Mouse (Mus musculus) heart, embryonic 12.5 days (tissue): Measurements from ENCODE around the gene Pip5k1b. TPM values are rescaled to one million over a fixed set of nuclear protein-coding genes. Genes with fewer than 3 reads are reported as not detected.
A peak's percentile ranks its signal among the peaks of the same experiment; 100 is the strongest.

Experiments
- ATAC-seq: fragments of 200-750 bp; cut with Nextera tagmentation; 2 replicates; pipeline ENCODE4 v1.8.0; 2017; ENCODE audit warnings: moderate TSS enrichment, moderate library complexity; ENCODE audit not compliant: insufficient number of reproducible peaks, low FRiP score
- H3K27ac ChIP-seq: fragments of 300-500 bp; sonication (generic); 2 replicates; pipeline ENCODE4 v1.5.1; 2016; ENCODE audit warnings: mild to moderate bottlenecking, moderate library complexity; ENCODE audit not compliant: poor library complexity, severe bottlenecking
- H3K27me3 ChIP-seq: fragments of 300-500 bp; sonication (generic); replicated peaks from 2 replicates; pipeline ENCODE4 v1.6.1; 2016; ENCODE audit warnings: mild to moderate bottlenecking, moderate library complexity
- H3K36me3 ChIP-seq: fragments of 300-500 bp; sonication (generic); 2 replicates; pipeline ENCODE4 v1.6.1; 2016; ENCODE audit warnings: mild to moderate bottlenecking, moderate library complexity
- H3K4me1 ChIP-seq: fragments of 300-500 bp; sonication (generic); replicated peaks from 2 replicates; pipeline ENCODE4 v1.6.1; 2016; ENCODE audit warnings: mild to moderate bottlenecking
- H3K4me2 ChIP-seq: fragments of 300-500 bp; sonication (generic); 2 replicates; pipeline ENCODE4 v1.6.1; 2016; ENCODE audit warnings: mild to moderate bottlenecking, moderate library complexity
- H3K4me3 ChIP-seq: fragments of 300-500 bp; sonication (generic); 2 replicates; pipeline ENCODE4 v1.5.1; 2016; ENCODE audit warnings: mild to moderate bottlenecking
- H3K9ac ChIP-seq: fragments of 300-500 bp; sonication (generic); 2 replicates; pipeline ENCODE4 v1.6.1; 2016; ENCODE audit warnings: mild to moderate bottlenecking, moderate library complexity
- H3K9me3 ChIP-seq: fragments of 300-500 bp; sonication (generic); replicated peaks from 2 replicates; pipeline ENCODE4 v1.6.1; 2016; ENCODE audit warnings: mild to moderate bottlenecking, moderate library complexity
- WGBS: fragments of 180-500 bp; shearing (Covaris S2); methylation state at CpG from one replicate; pipeline ENCODE4 v1.1.7; 2016; 5-methylcytosine and 5-hydroxymethylcytosine counted together
- polyA plus RNA-seq: library from polyadenylated mRNA; unstranded; fragments of >200 nt; fragmentation: Nextera tagmentation; extraction: Ambion mirVana; gene quantifications from 2 replicates; pipeline ENCODE4 v1.2.1, GENCODE M21; 2016

Pip5k1b gene
- polyA plus RNA-seq, 1 experiment from 2014 or later: 9.4 TPM

DNA sequence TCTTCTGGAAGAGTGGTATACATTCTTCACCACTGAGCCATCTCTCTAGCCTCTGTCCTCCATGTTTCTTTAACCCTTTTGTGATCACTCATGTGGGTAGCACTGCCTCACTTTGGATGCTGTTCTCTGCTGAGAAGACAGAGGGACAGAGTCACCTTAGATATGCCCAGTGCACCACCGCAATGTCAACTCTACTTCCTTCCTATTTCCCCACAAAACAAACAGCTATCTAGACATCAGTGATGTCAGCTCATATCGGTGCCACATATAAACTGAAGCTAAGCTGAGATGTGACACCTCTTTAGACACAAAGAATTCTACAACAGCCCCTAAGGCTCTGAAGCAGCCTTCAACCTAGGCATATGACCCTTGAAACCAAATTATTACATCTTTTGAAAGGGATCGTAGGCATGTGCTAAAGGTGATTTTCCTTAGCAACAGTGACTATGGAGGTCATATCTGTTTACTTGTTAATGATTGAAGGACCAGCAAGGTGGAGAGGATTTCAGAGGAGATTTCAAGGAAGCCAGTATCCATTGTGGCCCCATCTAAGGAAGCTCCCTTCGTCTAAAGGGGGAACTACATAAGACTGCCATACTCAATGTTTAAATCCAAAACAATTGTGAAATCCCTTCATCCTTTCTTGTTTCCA is 26.6 kb downstream of the Pip5k1b start:
- H3K36me3 ChIP-seq: no peaks in the 10 kb centered on the region
- H3K4me2 ChIP-seq: no peak overlapping the region
- no peak for ATAC-seq
- H3K4me1 ChIP-seq: peaks cover 28% of the 10 kb centered on the region
- H3K27ac ChIP-seq: no peak overlapping the region
- no peaks in the 10 kb centered on the region for H3K27me3 ChIP-seq
- no peak overlapping the region for H3K4me3 ChIP-seq
- 86% methylated on average over 4 of the region's 4 CpGs for WGBS
- H3K9me3 ChIP-seq: no peaks in the 10 kb centered on the region
- H3K9ac ChIP-seq: no peak overlapping the region

DNA sequence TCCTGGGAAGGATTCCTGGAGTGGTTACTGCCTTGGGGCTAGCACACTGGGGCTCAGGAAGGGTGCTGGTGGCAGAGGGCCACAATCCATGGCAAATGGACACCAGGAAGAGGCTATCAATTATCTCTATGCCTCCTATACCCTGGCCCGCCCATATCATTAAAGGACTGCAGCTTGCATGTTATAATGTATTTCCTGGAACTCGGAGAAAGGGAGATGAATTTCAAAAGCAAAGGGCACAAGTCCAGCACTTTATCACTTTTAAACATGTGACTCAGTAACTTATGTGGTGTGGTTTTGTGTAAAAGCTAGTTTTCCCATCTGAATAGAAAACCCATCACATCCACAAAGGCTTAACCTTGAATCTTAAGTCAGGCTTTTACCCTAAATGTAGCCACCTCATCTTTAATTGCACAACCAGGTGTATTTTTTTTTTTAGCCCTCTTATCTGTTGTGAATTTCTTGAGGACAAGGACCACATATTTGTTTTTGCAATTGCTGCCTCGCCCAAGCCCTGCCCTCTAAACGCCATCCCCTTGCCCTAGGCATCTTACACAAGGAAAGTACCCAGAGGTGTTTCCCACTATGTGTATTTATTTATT is 27.4 kb downstream of the Pip5k1b start:
- no peaks in the 10 kb centered on the region for H3K9me3 ChIP-seq
- H3K27me3 ChIP-seq: no peaks in the 10 kb centered on the region
- ATAC-seq: no peak
- H3K4me3 ChIP-seq: no peak overlapping the region
- peak overlapping the region; percentile 96 for H3K27ac ChIP-seq
- no peaks in the 10 kb centered on the region for H3K36me3 ChIP-seq
- H3K9ac ChIP-seq: no peak overlapping the region
- H3K4me2 ChIP-seq: no peak overlapping the region
- WGBS: 69% methylated on average over 4 of the region's 4 CpGs
- H3K4me1 ChIP-seq: peaks cover 34% of the 10 kb centered on the region

DNA sequence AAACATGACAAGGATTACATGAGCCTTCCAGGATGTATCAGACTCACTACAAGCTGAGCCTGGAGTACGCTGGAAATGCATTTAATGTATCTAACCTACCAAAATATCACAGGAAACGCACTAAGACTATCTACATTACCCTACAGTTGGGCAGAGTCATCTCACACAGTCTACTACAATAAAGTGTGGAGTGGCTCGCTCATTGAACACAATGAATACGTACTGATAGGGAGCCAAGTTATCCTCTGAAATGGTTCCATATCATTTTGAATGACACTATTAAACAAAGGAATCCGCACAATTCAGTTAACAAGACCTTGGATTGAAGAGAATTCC is 28.1 kb downstream of the Pip5k1b start:
- no peak overlapping the region for H3K9ac ChIP-seq
- H3K9me3 ChIP-seq: no peaks in the 10 kb centered on the region
- H3K36me3 ChIP-seq: no peaks in the 10 kb centered on the region
- peak overlapping the region; percentile 96 for H3K27ac ChIP-seq
- peaks cover 34% of the 10 kb centered on the region for H3K4me1 ChIP-seq
- no peaks in the 10 kb centered on the region for H3K27me3 ChIP-seq
- WGBS: 75% methylated on average over 5 of the region's 5 CpGs
- no peak overlapping the region for H3K4me3 ChIP-seq
- no peak for ATAC-seq
- no peak overlapping the region for H3K4me2 ChIP-seq

DNA sequence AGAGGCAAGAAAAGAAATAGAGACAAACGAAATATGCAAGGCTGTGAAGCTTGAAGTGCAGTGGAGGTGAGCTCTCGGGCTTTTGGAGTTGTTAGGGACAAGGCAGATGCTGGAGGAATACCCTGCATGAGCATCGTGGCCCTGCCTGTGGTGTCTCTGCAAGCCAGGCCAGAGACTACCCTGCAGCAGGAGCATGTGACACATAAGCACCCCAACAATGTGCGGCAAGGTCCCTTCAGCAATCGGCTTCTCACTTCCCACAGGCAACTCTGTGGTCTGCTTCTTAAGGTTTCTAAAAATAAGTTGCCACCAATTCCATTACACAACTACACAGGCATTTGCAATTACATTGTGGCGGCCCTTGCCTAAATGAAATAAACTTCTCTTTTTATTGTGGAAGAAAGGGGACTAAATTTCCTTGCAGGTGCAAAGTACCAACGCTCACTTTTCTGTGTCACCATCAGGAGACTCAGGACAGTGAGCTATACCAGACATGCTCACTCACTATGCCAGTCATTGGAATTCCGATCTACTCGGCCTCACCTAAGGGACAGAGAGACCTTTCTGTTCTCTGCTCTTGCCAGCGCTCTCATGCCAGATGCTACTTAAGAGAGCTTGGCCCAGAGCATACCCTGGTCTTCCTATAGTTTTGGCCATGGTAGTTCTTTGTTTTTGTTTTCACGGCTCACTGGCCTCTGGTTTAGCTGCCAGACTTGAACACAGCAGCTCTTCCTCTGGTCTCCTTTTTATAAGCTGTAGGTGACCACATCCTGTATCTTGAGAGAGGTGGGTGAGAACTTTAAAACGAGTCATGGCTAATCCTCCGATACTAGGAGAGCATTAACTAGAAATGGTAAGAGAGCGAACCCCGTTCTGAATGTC is 28.7 kb downstream of the Pip5k1b start:
- ATAC-seq: peak; percentile 67
- peak overlapping the region; percentile 37 for H3K4me2 ChIP-seq
- 48% methylated on average over 15 of the region's 15 CpGs for WGBS
- no peaks in the 10 kb centered on the region for H3K27me3 ChIP-seq
- H3K4me1 ChIP-seq: peaks cover 38% of the 10 kb centered on the region
- peak overlapping the region; percentile 96 for H3K27ac ChIP-seq
- no peak overlapping the region for H3K4me3 ChIP-seq
- H3K9me3 ChIP-seq: no peaks in the 10 kb centered on the region
- no peak overlapping the region for H3K9ac ChIP-seq
- H3K36me3 ChIP-seq: no peaks in the 10 kb centered on the region

DNA sequence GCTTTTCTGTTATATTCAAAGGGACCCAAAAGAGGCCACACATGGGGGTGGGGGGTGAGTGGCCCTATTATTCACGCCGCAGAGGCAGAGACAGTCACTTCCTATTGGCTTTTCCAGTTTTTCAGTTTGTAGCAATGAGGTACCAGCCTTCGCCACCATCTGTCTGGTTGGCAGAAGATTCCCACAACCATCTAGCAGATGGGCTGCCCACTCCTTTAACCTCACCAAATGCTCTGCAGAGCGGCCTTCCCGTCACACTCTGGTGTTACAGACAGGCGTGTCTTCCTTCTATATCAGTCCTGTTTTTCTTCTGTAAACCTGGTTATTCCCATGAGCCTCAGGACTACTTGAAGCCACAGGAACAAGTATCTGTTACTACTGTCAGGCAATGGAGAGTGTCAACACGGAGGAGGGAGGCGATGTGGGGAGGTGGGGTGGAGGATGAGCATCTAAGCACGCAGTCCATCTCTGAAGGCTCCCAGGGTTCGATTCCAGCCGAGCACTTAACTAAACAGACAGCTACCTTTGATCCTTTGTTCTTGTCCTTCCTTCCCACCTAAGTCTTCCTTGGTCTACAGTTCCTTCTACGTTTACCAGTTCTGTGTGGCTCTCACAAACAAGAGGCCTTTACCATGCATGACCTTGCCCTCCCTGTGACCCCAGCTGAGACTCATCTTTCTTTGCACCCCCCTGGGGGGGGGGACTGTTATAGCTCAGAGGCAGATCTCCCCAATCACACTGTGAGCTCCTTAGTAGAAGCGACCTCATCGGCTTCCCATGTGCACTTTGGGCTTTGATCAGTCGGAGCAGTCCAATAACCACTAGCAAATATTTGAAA is 32.0 kb downstream of the Pip5k1b start:
- no peak for ATAC-seq
- Histone ChIP-seq H3K27me3 (no peaks in the 10 kb centered on the region), H3K4me1 (peaks cover 60% of the 10 kb centered on the region), H3K36me3 (no peaks in the 10 kb centered on the region), H3K27ac (no peak overlapping the region), H3K9me3 (no peaks in the 10 kb centered on the region), H3K4me3 (no peak overlapping the region), H3K9ac (no peak overlapping the region), H3K4me2 (no peak overlapping the region)
- 85% methylated on average over 15 of the region's 15 CpGs for WGBS

DNA sequence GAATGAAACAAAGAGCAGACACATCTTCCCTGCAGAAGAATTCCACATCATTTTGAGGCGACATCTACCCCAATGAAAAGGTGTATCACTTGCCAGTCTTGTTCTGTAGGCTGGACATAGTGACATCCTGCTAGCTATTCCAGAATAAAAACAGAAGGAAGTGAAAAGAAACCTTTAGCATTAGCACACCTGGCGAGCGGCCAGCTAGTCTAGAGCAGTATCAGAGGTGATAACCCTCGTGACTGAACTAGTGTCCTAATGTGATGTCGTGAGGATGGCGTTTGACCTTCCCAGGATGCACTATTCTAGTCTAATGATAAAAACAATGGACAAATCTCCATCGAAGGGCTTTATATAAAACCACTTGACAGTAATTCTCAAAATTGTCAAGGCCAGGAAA is 33.7 kb downstream of the Pip5k1b start:
- H3K36me3 ChIP-seq: no peaks in the 10 kb centered on the region
- H3K4me2 ChIP-seq: no peak overlapping the region
- no peaks in the 10 kb centered on the region for H3K9me3 ChIP-seq
- WGBS: 60% methylated on average over 7 of the region's 7 CpGs
- no peak overlapping the region for H3K27ac ChIP-seq
- no peak overlapping the region for H3K4me3 ChIP-seq
- H3K9ac ChIP-seq: no peak overlapping the region
- H3K27me3 ChIP-seq: no peaks in the 10 kb centered on the region
- H3K4me1 ChIP-seq: peaks cover 56% of the 10 kb centered on the region
- no peak for ATAC-seq

DNA sequence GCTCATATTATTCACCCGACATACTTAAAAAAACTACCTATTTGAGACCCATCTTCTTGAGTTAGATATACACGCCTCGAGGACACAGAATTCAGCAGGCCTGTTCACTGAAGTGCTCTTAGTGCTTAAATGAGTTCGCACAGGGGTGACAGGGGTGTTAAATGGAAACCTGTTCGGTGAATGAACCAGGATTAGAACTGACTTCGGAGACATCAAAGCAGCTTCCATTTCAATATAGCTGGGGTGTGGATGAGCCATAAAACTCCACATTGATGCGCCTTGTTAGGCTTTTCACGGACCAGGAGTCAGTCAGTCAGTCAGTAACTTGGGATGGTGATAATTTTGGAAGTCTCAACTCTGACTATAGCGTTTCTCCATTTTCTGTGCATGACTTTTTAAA is 34.5 kb downstream of the Pip5k1b start:
- Histone ChIP-seq H3K4me2 (no peak overlapping the region), H3K4me3 (no peak overlapping the region), H3K4me1 (peaks cover 54% of the 10 kb centered on the region), H3K36me3 (no peaks in the 10 kb centered on the region), H3K9me3 (no peaks in the 10 kb centered on the region), H3K27ac (peak overlapping the region; percentile 23; the same call in 1 of the 2 replicates), H3K9ac (no peak overlapping the region), H3K27me3 (no peaks in the 10 kb centered on the region)
- no peak for ATAC-seq
- WGBS: 72% methylated on average over 9 of the region's 9 CpGs

DNA sequence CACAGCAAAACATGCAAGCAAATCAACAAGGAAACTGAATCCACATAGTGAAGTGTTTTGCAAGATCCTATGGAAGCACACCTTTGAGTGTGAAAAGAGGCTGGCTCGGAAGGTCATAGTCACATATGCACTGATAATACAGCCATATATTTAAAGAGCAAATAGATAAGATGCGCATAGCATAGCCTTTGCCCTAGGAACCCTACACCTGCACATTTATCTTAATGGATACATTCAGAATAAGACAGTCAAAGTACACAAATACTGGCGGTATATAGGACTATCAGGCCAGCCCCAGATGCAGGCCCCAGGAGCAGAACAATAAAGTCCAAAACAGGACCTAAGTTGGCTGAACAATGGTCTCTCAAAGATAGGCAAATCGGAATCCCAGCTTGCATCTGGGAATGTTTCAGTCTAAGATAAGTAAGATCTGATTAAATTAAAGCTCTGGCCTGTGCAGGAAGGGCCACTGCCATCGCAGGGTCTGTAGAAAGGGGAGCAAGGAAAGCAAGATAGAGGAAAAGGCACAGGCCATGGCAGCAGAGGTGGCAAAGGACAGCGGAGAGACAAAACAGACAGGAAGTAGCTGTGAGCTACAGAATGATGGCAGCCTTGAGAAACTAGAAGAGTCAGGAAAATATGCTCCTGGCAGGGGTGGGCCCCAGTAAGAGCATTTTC is 35.8 kb downstream of the Pip5k1b start:
- H3K27me3 ChIP-seq: no peaks in the 10 kb centered on the region
- no peak overlapping the region for H3K4me2 ChIP-seq
- H3K4me1 ChIP-seq: peaks cover 62% of the 10 kb centered on the region
- H3K4me3 ChIP-seq: no peak overlapping the region
- WGBS: 69% methylated on average over 6 of the region's 6 CpGs
- ATAC-seq: no peak
- H3K9ac ChIP-seq: no peak overlapping the region
- H3K9me3 ChIP-seq: no peaks in the 10 kb centered on the region
- H3K27ac ChIP-seq: 0 out of 2 replicates have a peak overlapping the region, but pooled peaks have one; percentile 40
- H3K36me3 ChIP-seq: no peaks in the 10 kb centered on the region

DNA sequence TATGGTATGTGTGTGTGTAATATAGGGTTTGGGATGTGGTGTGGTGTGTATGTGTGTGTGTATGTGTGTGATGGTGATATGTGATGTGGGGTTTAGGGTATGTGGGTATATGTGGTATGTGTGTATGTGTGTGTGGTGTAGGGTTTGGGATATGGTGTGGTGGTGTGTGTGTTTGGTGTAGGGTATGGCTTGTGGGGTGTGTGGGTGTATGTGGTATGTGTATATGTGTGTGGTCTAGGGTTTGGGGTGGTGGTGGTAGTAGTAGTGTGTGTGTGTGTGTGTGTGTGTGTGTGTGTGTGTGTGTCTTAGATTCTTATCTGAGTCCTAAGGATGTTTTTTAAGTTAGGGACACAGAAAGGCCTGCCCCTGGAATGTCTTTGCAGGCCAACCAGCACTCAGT is 37.3 kb downstream of the Pip5k1b start:
- no peak overlapping the region for H3K27ac ChIP-seq
- H3K4me3 ChIP-seq: no peak overlapping the region
- no peak overlapping the region for H3K9ac ChIP-seq
- no peak for ATAC-seq
- no peaks in the 10 kb centered on the region for H3K36me3 ChIP-seq
- H3K9me3 ChIP-seq: no peaks in the 10 kb centered on the region
- H3K4me2 ChIP-seq: no peak overlapping the region
- H3K27me3 ChIP-seq: no peaks in the 10 kb centered on the region
- peaks cover 63% of the 10 kb centered on the region for H3K4me1 ChIP-seq

DNA sequence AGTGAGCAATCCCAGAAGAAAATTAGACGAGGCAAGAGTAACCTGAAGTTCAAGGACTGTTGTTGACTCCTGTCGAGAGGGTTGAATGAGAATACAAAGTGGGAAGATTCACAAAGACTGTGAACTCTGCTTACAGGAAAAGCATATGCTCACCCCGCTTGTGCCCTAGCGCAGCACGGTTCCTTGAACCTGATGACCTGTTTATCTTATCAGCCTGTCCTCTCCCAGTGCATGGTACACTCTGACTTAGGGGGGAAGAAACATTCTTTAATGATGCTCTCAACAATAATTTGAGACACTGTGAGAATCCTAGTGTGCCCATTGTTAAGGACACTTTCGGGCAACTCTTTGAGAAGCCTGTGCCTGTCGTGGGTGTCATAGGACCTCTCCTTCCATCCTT is 38.6 kb downstream of the Pip5k1b start:
- 29% methylated on average over 7 of the region's 7 CpGs for WGBS
- no peaks in the 10 kb centered on the region for H3K27me3 ChIP-seq
- H3K36me3 ChIP-seq: no peaks in the 10 kb centered on the region
- ATAC-seq: no peak
- H3K4me3 ChIP-seq: no peak overlapping the region
- H3K9ac ChIP-seq: no peak overlapping the region
- no peak overlapping the region for H3K4me2 ChIP-seq
- no peak overlapping the region for H3K27ac ChIP-seq
- peaks cover 73% of the 10 kb centered on the region for H3K4me1 ChIP-seq
- H3K9me3 ChIP-seq: no peaks in the 10 kb centered on the region
